Mouse (Mus musculus): ENCODE measurements at regions not wholly inside any gene's neighbourhood (a gene's known extent, or its start where the extent isn't known, plus 50 kb on each side); places are given as distances from the start of the nearest gene placed in this dataset.
"Not testable (repeated sequence)": the region's sequence is repeated elsewhere in the genome, so short reads cannot be mapped to it uniquely, and the experiment has no call there.

GRCm38 (mm10) chr8:18005660-18006059 is 972.4 kb downstream of the Defb40 start:
- DNase-seq (ENCODE audit: low spot score): no peak

- DNase-seq (ENCODE audit: low spot score): no peak
These were observed 977.3 kb downstream of the Defb40 start for GRCm38 (mm10) chr8:18000750-18001149.

- DNase-seq (ENCODE audit: low spot score): no peak
These were observed 993.3 kb downstream of the Defb40 start for GRCm38 (mm10) chr8:17984779-17985178.

GRCm38 (mm10) chr8:17948848-17949247 is 1029.2 kb downstream of the Defb40 start:
- DNase-seq (ENCODE audit: low spot score): no peak

GRCm38 (mm10) chr8:17948053-17948834 is 1029.8 kb downstream of the Defb40 start:
- no peak for DNase-seq (ENCODE audit: low spot score)

- no peak for DNase-seq (ENCODE audit: low spot score)
These were observed 1043.4 kb downstream of the Defb40 start for GRCm38 (mm10) chr8:17934696-17935095.

GRCm38 (mm10) chr8:17909316-17909715 is 1068.7 kb downstream of the Defb40 start:
- DNase-seq (ENCODE audit: low spot score): no peak

GRCm38 (mm10) chr8:17888598-17888997 is 1089.5 kb downstream of the Defb40 start:
- DNase-seq (ENCODE audit: low spot score): not testable (repeated sequence)

GRCm38 (mm10) chr8:17863388-17863787 is 1114.7 kb downstream of the Defb40 start:
- DNase-seq (ENCODE audit: low spot score): no peak

Data from ovary, postnatal 14 days (tissue).